Mouse (Mus musculus): Measurements from ENCODE around the gene Srsf12. TPM values are rescaled to one million over a fixed set of nuclear protein-coding genes. Genes with fewer than 3 reads are reported as not detected.

Gene Srsf12
- polyA plus RNA-seq (2014; fragmentation: Illumina TruSeq; extraction: RNeasy Lipid Tissue Mini Kit (QIAGEN cat#74804)), result 3.2 TPM

DNA sequence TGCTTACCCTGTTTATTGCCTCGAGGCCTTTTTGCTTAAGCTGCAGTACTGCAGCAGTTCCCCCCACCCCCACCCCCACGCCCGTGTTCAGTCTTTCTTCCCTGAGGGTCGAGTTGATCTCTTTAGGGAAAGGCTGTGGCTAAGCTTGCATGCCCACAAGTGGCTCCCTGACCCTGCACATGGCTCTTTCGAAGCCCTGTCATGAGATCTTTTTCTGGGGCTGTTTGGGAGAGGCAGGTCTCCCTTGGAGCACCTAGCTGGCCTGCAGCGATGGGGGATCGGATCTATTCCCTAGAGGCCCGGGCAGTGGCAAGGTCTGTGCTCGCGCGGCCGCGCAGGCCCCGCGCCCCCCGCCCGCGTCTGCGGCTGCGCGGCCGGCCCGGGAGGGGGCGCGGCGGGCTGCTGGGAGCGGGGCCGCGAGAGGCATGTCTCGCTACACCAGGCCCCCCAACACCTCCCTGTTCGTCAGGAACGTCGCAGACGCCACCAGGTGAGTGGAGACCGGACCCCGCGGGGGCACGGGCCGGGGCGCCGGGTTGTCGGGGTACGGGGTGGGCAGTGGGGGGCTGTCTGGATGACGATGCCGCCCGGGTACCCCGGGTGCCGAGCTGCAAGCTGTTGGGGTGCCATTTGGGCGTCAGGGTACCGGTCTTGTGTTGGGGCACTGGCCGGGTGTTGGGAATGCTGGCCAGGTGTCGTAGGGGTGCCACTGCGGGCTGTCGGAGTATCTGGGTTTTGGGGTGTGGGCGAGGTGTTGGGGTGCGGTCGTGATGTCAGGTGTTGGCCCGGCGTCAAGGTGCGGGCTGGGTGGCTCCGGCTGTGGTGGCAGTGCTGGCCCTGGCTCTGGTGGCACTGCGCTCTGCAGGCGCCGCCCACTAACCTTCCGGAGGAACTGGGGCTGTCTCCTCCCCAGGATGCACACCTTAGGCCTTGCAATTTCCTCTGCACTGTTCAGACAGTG lies at the start of gene Srsf12:
Srsf12 (plus strand) TSS at position 111 of the 961 bp plus-strand sequence.

DNA sequence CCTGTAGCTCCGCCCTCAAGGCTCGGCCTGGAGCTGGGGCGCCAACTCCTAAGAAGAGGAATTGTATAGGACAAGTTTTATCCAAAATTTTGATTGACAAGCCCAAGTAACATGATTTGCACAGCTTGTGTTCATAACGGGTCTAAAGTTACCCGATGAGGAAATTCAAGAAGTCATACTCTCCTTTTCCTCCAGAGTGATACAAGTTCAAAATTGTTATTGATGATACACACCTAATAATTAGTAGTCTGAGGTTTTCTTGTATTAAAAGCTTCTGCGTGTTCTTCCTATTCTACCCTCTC lies 19.1 kb upstream of the Srsf12 start, which contains the start of gene Pm20d2:
Pm20d2 (minus strand) TSS at position 3 of the 302 bp plus-strand sequence.

Other genes with a start within 250 kb of the Srsf12 start
- 28.7 TPM for gene Rragd, start 226.0 kb upstream of the Srsf12 start, polyA plus RNA-seq (2014; fragmentation: Illumina TruSeq; extraction: RNeasy Lipid Tissue Mini Kit (QIAGEN cat#74804))
- 139 TPM for gene Ube2j1, start 177.6 kb upstream of the Srsf12 start, polyA plus RNA-seq (2014; fragmentation: Illumina TruSeq; extraction: RNeasy Lipid Tissue Mini Kit (QIAGEN cat#74804))
- not detected for gene Gabrr2, start 146.0 kb upstream of the Srsf12 start, polyA plus RNA-seq (2014; fragmentation: Illumina TruSeq; extraction: RNeasy Lipid Tissue Mini Kit (QIAGEN cat#74804))
- gene Gabrr1, start 76.5 kb upstream of the Srsf12 start, polyA plus RNA-seq (2014; fragmentation: Illumina TruSeq; extraction: RNeasy Lipid Tissue Mini Kit (QIAGEN cat#74804)), result not detected
- 8.0 TPM for gene Pm20d2, start 19.3 kb upstream of the Srsf12 start, polyA plus RNA-seq (2014; fragmentation: Illumina TruSeq; extraction: RNeasy Lipid Tissue Mini Kit (QIAGEN cat#74804))
- 395 TPM for gene Pnrc1, start 81.2 kb downstream of the Srsf12 start, polyA plus RNA-seq (2014; fragmentation: Illumina TruSeq; extraction: RNeasy Lipid Tissue Mini Kit (QIAGEN cat#74804))
- gene Rngtt, start 101.3 kb downstream of the Srsf12 start, polyA plus RNA-seq (2014; fragmentation: Illumina TruSeq; extraction: RNeasy Lipid Tissue Mini Kit (QIAGEN cat#74804)), result 69.8 TPM